Mouse (Mus musculus) hindbrain, embryonic 10.5 days (tissue): ENCODE measurements at regions not wholly inside any gene's neighbourhood (a gene's known extent, or its start where the extent isn't known, plus 50 kb on each side); places are given as distances from the start of the nearest gene placed in this dataset.

ENCODE experiments used
- DNase-seq: peaks from one replicate; pipeline ENCODE4 v3.0.0-alpha.2; 2017; ENCODE audit warnings: low spot score
- H3K27ac ChIP-seq: fragments of 300-500 bp; sonication (generic); 2 replicates; pipeline ENCODE4 v1.5.1; 2016; ENCODE audit warnings: mild to moderate bottlenecking, moderate library complexity
- H3K27me3 ChIP-seq: fragments of 300-500 bp; sonication (generic); 2 replicates; pipeline ENCODE4 v1.6.1; 2016; ENCODE audit warnings: mild to moderate bottlenecking; ENCODE audit not compliant: poor library complexity, insufficient read depth, severe bottlenecking
- H3K36me3 ChIP-seq: fragments of 300-500 bp; sonication (generic); 2 replicates; pipeline ENCODE4 v1.6.1; 2016; ENCODE audit warnings: mild to moderate bottlenecking, moderate library complexity
- H3K4me1 ChIP-seq: fragments of 300-500 bp; sonication (generic); replicated peaks from 2 replicates; pipeline ENCODE4 v1.6.1; 2016; ENCODE audit warnings: mild to moderate bottlenecking
- H3K4me3 ChIP-seq: fragments of 300-500 bp; sonication (generic); 2 replicates; pipeline ENCODE4 v1.5.1; 2016; ENCODE audit warnings: mild to moderate bottlenecking, moderate library complexity
- H3K9me3 ChIP-seq: fragments of 300-500 bp; sonication (generic); 2 replicates; pipeline ENCODE4 v1.6.1; 2016; ENCODE audit warnings: mild to moderate bottlenecking, moderate library complexity
- whole genome bisulfite sequencing: fragments of 180-500 bp; shearing (Covaris S2); methylation state at CpG from one replicate; pipeline ENCODE4 v1.1.7; 2016; 5-methylcytosine and 5-hydroxymethylcytosine counted together

DNA sequence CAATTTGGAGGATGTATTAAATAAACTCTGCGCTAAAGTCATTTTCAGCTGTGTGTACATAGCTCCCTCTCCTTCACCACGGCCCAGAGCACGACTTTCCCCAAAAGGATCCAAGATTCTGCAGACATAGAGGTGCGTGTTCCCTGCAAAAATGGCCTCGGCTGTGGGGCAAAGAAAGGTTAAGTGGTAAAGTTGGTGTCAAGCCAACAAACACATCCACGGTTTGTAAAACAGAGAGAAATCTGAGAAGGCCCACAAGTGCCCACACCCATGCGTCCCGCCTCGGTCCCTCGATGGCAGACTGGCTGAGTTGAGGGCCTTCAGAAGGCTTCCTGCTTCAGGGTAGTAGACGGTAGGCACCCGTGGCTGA, 147.9 kb downstream of the Hlx start:
- 84% methylated on average over 12 of the region's 12 CpGs for WGBS
- H3K4me1 ChIP-seq, result no peaks in the 10 kb centered on the region
- no peaks in the 10 kb centered on the region for H3K36me3 ChIP-seq
- DNase-seq, result no peak
- H3K27me3 ChIP-seq, result no peaks in the 10 kb centered on the region
- no peak overlapping the region for H3K4me3 ChIP-seq
- no peak overlapping the region for H3K27ac ChIP-seq
- no peaks in the 10 kb centered on the region for H3K9me3 ChIP-seq

DNA sequence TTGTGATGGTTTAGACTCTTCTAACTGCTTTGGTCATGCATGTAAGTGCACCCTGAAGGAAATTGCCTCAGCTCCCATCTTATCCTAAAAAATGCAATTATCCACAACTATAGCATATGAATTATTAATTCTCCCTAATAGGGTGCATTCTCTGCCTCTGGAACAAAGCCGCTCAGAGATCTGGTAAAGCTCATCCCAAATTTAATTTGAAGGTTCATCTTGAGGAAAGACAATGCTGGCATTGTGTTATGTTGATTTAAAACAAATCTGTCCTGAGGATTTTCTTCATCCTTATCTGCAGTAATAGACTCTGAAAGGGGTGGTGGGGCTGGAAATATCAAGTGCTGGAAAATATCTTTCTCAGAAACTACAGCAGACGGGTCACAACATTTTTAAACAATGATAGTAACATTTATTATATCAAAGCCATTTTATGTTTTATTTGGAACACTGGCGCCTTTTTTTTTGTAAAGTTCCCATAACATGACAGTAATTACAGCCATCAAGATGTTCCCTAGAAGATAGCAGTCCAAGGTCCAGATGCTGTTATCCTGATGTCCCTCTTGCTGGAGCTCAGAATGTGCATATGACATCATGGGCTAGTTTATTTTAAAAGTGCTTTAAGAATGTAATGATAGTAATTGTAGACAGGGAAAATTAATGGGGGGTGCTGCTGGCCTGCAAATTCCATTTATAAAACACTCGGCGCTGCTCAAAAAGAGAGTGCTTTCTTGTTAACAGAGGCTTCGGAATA, 148.5 kb downstream of the Hlx start:
- WGBS, result 90% methylated on average over 6 of the region's 6 CpGs
- no peak for DNase-seq
- no peaks in the 10 kb centered on the region for H3K27me3 ChIP-seq
- H3K36me3 ChIP-seq, result no peaks in the 10 kb centered on the region
- no peak overlapping the region for H3K27ac ChIP-seq
- H3K4me3 ChIP-seq, result no peak overlapping the region
- H3K4me1 ChIP-seq, result no peaks in the 10 kb centered on the region
- H3K9me3 ChIP-seq, result no peaks in the 10 kb centered on the region

DNA sequence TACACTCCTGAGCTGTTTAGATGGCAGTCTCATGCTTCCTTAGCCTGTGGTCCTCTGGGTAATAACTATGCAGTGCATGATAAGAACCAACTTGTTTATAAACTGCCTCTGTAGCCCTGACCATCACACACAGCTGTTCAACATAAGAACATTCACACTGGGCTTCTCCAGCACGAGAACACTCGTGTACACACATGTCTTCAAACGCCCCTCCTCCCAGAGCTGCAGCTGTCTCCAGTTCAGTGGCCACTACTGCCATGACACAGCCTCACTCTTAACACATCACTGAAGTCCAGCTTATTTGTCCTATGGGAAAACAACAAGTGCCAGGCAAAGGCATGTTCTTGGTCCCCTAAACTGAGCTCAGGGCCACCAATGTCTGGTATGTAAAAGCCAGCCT, 152.9 kb downstream of the Hlx start:
- Histone ChIP-seq H3K27me3 (no peaks in the 10 kb centered on the region), H3K4me1 (no peaks in the 10 kb centered on the region), H3K27ac (no peak overlapping the region), H3K9me3 (no peaks in the 10 kb centered on the region), H3K4me3 (no peak overlapping the region), H3K36me3 (no peaks in the 10 kb centered on the region)
- no peak for DNase-seq
- 81% methylated on average over 3 of the region's 3 CpGs for WGBS

DNA sequence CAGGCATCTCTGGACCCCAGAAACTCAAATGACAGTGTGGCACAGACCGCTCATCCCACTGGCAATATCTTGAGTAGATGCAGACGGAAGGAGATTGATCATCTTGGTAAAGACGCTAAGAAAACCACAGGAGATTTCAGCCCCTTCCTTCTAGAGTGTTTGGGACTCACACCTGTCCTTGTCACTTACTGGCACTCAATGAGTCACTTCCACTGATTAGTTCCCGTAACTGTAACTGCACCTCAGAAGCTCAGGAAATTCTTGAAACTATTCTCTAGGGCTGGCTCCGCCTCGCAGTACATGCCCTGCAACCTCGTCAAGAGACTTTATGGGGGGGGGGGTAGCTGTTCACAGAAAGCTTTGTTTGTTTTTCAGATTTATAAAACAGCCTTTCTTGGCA, 155.9 kb downstream of the Hlx start:
- 86% methylated on average over 7 of the region's 7 CpGs for WGBS
- Histone ChIP-seq H3K4me1 (no peaks in the 10 kb centered on the region), H3K4me3 (no peak overlapping the region), H3K27ac (no peak overlapping the region), H3K9me3 (no peaks in the 10 kb centered on the region), H3K36me3 (no peaks in the 10 kb centered on the region), H3K27me3 (no peaks in the 10 kb centered on the region)
- no peak for DNase-seq

DNA sequence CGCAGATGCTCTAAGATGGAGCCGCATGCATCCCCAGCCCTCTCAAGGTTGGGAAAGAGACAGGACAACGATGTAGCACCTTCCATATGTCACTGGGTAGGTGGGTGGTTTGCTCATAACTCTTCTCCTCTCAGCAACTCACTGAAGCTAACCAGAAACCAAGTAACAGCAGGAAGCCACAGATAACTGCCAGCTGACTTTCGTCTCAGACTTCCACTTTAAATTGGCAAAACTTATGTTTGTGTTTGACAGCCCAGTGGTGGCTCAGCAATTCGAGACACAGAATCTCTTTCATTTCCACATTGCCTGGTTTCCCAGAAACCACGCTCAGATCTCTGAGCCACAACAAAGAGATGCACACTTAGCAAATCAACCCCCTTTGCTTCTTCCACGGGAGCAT, 159.1 kb downstream of the Hlx start:
- no peak overlapping the region for H3K4me3 ChIP-seq
- no peak for DNase-seq
- no peaks in the 10 kb centered on the region for H3K9me3 ChIP-seq
- H3K27me3 ChIP-seq, result no peaks in the 10 kb centered on the region
- H3K4me1 ChIP-seq, result no peaks in the 10 kb centered on the region
- 76% methylated on average over 7 of the region's 7 CpGs for WGBS
- H3K36me3 ChIP-seq, result no peaks in the 10 kb centered on the region
- H3K27ac ChIP-seq, result no peak overlapping the region

DNA sequence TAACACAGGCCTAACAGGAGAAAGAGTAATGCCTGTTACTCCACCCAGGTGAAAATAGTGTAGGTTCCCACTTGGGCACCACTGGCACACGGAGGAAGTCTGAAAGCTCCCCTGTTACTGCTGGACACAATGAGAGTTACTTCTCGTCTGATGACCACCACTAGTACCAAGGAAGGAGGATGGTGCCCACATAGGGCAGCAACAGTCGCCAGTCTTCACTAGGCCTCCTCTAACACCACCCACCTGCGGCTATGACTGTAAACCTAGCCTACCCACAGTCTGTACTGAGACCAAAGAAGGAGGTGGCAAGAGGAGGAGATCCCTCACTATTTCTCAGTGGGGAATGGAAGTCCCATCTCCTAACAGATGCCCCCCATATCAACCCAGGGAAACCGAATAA, 161.7 kb downstream of the Hlx start:
- WGBS, result 86% methylated on average over 5 of the region's 5 CpGs
- no peaks in the 10 kb centered on the region for H3K27me3 ChIP-seq

DNA sequence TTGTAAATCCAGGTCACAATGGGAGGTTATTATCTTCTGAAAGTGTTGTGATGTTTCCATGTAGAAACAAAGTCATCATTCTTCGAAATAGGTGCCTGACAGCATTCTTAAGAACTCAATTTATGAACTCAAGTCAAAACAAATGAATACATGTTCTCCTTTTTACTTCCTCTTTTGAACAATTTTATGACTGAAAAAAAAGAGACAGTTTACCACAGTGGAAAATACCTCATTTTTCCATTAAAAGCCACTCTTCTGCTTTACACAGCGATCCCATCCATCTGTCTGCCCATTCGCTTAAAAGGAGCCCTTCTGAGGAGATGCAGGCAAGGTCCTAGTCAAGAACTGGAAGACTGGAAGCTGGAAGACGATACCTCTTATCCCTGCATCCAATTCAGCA, 169.5 kb downstream of the Hlx start:
- H3K4me3 ChIP-seq, result no peak overlapping the region
- no peaks in the 10 kb centered on the region for H3K27me3 ChIP-seq
- H3K9me3 ChIP-seq, result no peaks in the 10 kb centered on the region
- WGBS, result 89% methylated on average over 4 of the region's 4 CpGs
- no peak for DNase-seq
- no peaks in the 10 kb centered on the region for H3K36me3 ChIP-seq
- no peak overlapping the region for H3K27ac ChIP-seq
- H3K4me1 ChIP-seq, result no peaks in the 10 kb centered on the region

More for the DNA sequence above, 161.7 kb downstream of the Hlx start:
- Histone ChIP-seq H3K36me3 (no peaks in the 10 kb centered on the region), H3K4me3 (no peak overlapping the region), H3K27ac (no peak overlapping the region), H3K9me3 (no peaks in the 10 kb centered on the region), H3K4me1 (no peaks in the 10 kb centered on the region)
- DNase-seq, result no peak

DNA sequence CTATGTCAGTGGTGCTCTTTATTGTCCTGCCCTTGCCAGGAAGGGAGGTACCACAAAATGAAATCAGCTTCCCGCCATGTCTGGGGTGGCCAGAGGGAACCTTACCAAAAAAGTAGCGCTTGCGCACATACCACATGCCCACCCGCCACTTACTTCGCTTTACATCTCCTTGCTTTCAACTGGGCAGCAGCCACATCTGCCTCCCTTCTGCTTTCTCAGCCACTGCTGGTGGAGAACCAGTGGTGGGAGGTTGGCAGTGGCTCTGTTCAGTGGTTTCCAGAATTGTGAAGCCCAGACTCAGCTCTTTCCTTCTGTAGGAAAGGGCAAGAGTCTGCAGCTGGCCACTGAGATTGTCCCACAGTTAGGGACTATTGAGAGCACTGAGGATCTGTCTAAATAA, 170.2 kb downstream of the Hlx start:
- WGBS, result 90% methylated on average over 5 of the region's 5 CpGs
- no peaks in the 10 kb centered on the region for H3K4me1 ChIP-seq
- H3K4me3 ChIP-seq, result no peak overlapping the region

DNA sequence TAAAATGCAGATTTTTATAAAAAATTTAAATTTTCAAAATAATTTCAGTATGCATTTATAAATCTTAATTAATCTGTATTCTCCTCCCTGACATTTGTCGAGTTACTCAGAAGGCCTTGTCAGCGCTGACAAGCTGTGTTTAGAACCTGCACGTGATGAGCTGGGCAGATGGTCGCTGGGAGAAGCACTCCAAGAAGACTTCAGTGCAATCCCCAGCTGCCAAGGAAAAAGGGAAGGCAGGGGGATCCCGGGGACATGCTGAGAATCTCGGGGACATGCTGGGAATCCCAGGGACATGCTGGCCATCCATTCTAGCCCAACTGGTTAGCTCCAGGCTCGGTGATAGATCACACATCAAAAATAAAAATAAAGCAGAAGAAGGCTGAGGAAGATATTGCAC, 172.9 kb downstream of the Hlx start:
- Histone ChIP-seq H3K9me3 (no peaks in the 10 kb centered on the region), H3K4me3 (no peak overlapping the region), H3K4me1 (no peaks in the 10 kb centered on the region), H3K36me3 (no peaks in the 10 kb centered on the region), H3K27ac (no peak overlapping the region), H3K27me3 (no peaks in the 10 kb centered on the region)
- WGBS, result 71% methylated on average over 7 of the region's 7 CpGs
- no peak for DNase-seq

More for the DNA sequence above, 170.2 kb downstream of the Hlx start:
- no peak for DNase-seq
- H3K27me3 ChIP-seq, result no peaks in the 10 kb centered on the region
- H3K36me3 ChIP-seq, result no peaks in the 10 kb centered on the region
- H3K27ac ChIP-seq, result no peak overlapping the region
- H3K9me3 ChIP-seq, result no peaks in the 10 kb centered on the region

DNA sequence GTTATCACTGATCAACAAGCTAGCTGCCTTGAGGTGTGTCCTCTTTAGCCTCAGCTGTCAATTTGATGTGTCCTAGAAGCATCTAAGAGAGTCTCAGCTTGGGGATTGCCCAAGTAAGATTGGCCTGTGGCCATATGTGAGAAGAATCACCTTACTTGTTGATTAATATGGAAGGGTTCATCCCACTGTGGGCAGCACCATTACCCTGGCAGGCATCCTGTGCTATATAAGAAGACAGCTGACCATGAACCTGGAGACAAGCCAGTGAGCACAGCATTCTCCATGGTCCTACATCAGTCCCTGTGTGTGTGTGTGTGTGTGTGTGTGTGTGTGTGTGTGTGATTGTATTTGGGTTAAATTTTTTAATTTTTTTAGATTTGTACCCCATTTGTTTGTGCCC, 178.6 kb downstream of the Hlx start:
- no peak overlapping the region for H3K4me3 ChIP-seq
- no peaks in the 10 kb centered on the region for H3K4me1 ChIP-seq
- H3K9me3 ChIP-seq, result no peaks in the 10 kb centered on the region
- no peaks in the 10 kb centered on the region for H3K36me3 ChIP-seq
- DNase-seq, result no peak
- no peaks in the 10 kb centered on the region for H3K27me3 ChIP-seq
- H3K27ac ChIP-seq, result no peak overlapping the region

DNA sequence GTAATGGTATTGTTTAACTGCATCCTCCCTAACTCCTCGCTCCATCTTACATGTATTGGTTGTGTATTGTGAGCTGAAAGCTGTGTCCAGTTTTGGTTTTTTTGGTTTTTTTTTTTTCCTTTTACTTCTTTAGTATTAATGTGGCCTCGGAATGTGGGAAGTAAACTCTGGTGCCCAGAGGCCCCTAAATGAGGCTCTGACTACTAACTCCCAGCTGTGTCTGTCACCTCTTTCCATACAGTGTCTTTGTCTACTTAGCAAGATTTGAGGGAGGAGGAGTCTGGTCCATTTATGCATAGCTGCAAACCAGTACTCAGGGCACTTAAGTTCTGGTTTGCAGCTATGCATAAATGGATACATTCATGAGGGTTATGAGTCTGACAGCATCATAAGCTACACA, 181.9 kb downstream of the Hlx start:
- DNase-seq, result no peak
- Histone ChIP-seq H3K36me3 (no peaks in the 10 kb centered on the region), H3K9me3 (no peaks in the 10 kb centered on the region), H3K27ac (no peak overlapping the region), H3K4me1 (no peaks in the 10 kb centered on the region), H3K27me3 (no peaks in the 10 kb centered on the region), H3K4me3 (no peak overlapping the region)
- 91% methylated on average over 2 of the region's 2 CpGs for WGBS

DNA sequence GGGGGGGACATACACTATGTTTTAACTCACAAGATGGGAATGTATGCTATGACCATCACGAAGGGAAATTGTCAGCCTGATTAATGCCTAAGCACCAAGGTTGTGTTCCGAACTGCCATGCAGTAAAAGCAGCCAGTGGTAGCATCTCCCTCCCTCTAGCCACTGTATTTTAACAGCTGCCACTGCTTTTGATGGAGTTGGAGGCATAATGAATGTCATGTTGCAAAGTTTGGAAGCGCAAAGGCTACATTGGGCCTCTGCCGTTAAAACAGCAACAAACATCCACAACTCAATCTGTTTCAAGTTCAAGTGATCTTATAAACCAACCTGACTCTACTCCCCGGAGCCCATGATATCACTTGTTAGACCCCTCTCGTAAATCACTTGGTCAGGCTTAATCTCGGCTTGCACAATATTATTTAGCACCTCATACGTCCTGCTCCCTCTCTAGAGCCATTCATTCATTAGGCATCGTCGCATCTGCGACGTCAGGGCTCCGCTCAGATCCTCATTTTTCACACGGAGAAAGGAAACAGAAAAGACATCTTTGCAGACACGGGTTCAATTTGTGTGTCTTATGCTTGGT, 184.7 kb downstream of the Hlx start:
- no peaks in the 10 kb centered on the region for H3K9me3 ChIP-seq
- WGBS, result 90% methylated on average over 15 of the region's 15 CpGs
- no peak overlapping the region for H3K27ac ChIP-seq
- no peaks in the 10 kb centered on the region for H3K4me1 ChIP-seq
- DNase-seq, result no peak
- H3K27me3 ChIP-seq, result no peaks in the 10 kb centered on the region
- no peak overlapping the region for H3K4me3 ChIP-seq
- H3K36me3 ChIP-seq, result no peaks in the 10 kb centered on the region

DNA sequence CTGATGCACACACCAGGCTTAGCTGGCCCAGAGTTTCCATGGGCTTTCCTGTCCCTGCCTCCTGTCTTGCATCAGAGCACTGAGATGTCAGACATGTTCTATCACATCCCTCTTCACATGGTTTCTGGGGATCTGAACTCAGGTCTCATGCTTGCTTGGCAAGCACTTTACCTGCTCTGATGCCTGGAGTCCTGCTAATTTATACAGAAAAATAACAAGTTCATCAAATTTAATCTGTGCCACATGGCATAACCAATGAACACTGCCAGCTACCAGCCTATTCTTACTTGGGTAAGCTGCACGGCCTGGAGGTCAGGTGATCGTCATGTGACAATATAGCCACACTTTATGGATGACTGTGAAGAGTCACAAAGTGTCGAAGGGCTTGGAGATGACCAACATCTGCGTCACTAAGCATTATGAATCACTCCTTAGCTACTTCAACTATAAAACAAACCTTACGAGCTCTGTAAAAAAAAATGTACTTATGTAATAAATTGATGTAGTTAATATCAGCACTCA, 186.2 kb downstream of the Hlx start:
- WGBS, result 93% methylated on average over 5 of the region's 5 CpGs

More for the DNA sequence above, 186.2 kb downstream of the Hlx start:
- H3K27ac ChIP-seq, result no peak overlapping the region
- H3K27me3 ChIP-seq, result no peaks in the 10 kb centered on the region
- no peaks in the 10 kb centered on the region for H3K9me3 ChIP-seq
- DNase-seq, result no peak
- no peak overlapping the region for H3K4me3 ChIP-seq
- H3K36me3 ChIP-seq, result no peaks in the 10 kb centered on the region
- no peaks in the 10 kb centered on the region for H3K4me1 ChIP-seq
